Mouse (Mus musculus) cerebellum, adult 2 months (tissue): ENCODE measurements around the gene Serpina9.

Source experiments
- CTCF ChIP-seq: fragments of 200-500 bp; IDR thresholded peaks from 2 replicates; pipeline ENCODE4 v1.5.1; 2011; ENCODE audit warnings: low read depth, mild to moderate bottlenecking, control low read depth, low read length, moderate library complexity, borderline replicate concordance; ENCODE audit not compliant: insufficient read depth
- POLR2A ChIP-seq: fragments of 200-500 bp; IDR thresholded peaks from 2 replicates; pipeline ENCODE4 v1.6.1; 2011; ENCODE audit warnings: low read length, control low read depth, borderline replicate concordance; ENCODE audit not compliant: insufficient read depth

DNA sequence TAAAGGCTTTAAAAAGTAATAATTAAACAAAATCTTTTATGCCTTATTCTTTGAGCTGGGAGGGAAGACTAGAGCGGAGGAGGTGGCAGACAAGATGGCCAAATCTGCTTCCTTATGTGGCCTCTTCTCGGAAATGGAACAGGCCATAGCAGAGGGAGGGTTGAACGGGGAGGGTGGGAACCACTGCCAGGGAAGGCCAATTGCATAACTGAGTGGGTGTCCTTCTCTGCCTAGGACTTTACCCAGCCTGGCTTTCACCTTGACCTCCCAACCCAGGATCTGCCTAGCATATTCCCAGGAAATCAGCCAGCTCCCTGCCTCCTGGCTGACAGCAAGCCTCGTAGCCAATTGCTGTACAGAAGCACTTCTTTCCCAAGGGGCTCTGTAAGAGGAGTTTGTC, 50.3 kb downstream of the Serpina9 start:
- TF ChIP-seq CTCF: no peak
- TF ChIP-seq POLR2A: no peak
